Mouse (Mus musculus): Measurements from ENCODE around the gene Utp3.

DNA sequence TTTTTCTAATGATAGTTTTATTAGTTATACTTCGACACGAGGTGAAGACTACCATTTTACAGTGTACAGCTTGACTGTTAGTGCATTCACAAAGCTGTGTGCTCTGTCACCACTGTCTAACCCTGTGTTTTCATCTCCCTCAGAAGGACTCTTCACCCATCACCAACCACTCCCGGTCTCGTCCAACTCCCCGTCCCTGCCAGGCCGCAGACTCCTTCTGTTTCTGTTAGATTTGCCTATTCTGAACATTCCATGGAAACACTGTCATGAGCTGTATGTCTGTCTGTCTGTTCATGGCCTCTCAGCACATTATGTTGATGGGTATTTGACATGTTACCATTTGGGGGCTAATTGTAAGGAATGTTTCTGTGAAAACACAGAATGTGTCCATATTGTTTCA, 44.7 kb downstream of the Utp3 start:
- no peak for TF ChIP-seq POLR2A (IDR thresholded peaks at IDR 0.05; ENCODE audit: borderline replicate concordance, extremely low read depth, low read depth, low read length)
- TF ChIP-seq CTCF (IDR thresholded peaks at IDR 0.05; ENCODE audit: insufficient read depth, low read length), result no peak
